In genomic region chr7:27662038-27662437, GRCm38 (mm10) we compare ENCODE assay signal across 27 mouse cellular contexts. TPM values are rescaled to one million over a fixed set of nuclear protein-coding genes. Genes with fewer than 3 reads are reported as not detected.
"Had no signal": no experiment of that assay in that cellular context is flagged by ENCODE, and none has a peak within 500 bp of the region (broad histone marks: within the 10 kb centered on the region; RNA-seq: fewer than 3 reads in every experiment).

No protein-coding gene starts in this region.

- H3K27me3 ChIP-seq: forebrain, embryonic 15.5 days had no signal

- H3K4me2 ChIP-seq: embryonic facial prominence, embryonic 12.5 days; embryonic facial prominence, embryonic 13.5 days; embryonic facial prominence, embryonic 15.5 days; forebrain, embryonic 12.5 days; forebrain, embryonic 13.5 days; forebrain, embryonic 15.5 days had no signal

- DNase-seq: cerebellum, adult 8-10 months; cerebellum, adult 9-10 months; cerebellum, adult 9-11 months; cerebellum, postnatal 10 days; cerebellum, postnatal 14 days; cerebellum, postnatal 25 days; cerebellum, postnatal 36 days; embryo, embryonic 11 days; forebrain, postnatal 0 days; gastrocnemius, adult 2 months; gastrocnemius, postnatal 10 days; gastrocnemius, postnatal 14 days; gastrocnemius, postnatal 25 days; gastrocnemius, postnatal 36 days; heart, adult 11 months; heart, adult 18-20 months; heart, adult 2 months had no signal

- H3K4me3 ChIP-seq: embryonic facial prominence, embryonic 10.5 days; embryonic facial prominence, embryonic 12.5 days; embryonic facial prominence, embryonic 13.5 days; embryonic facial prominence, embryonic 15.5 days; erythroblast, embryonic 14.5 days; forebrain, embryonic 10.5 days; forebrain, embryonic 12.5 days; forebrain, embryonic 13.5 days; forebrain, embryonic 15.5 days; gastrocnemius, adult 2 months; heart, adult 2 months had no signal

RNA-seq across cellular contexts. Expression of gene Ttc9b, which starts 8.3 kb away (rescaled TPM):
- polyA plus RNA-seq: erythroblast, embryonic 14.5 days; gonadal fat pad, adult 2 months; heart, adult 2 months had no signal

RNA-seq across cellular contexts. Expression of gene Zfp607b, which starts 27.1 kb away (rescaled TPM):
- polyA plus RNA-seq: erythroblast, embryonic 14.5 days had no signal
